Mouse (Mus musculus) heart, postnatal 10 days (tissue): ENCODE measurements around the gene Tm7sf3. TPM values are rescaled to one million over a fixed set of nuclear protein-coding genes. Genes with fewer than 3 reads are reported as not detected.

ENCODE experiments used
- DNase-seq, 2 experiments: peaks; one replicate each; pipeline ENCODE4 v3.0.0; 2021
- intact Hi-C: fragments of 180-260 bp; cut with DNase I; formaldehyde crosslinking; loops from one replicate; pipeline ENCODE4 v1.15.1; 2025
- total RNA-seq, 2 experiments: library from RNA; stranded (reverse); gene quantifications; 2 replicates each; pipeline ENCODE4 v1.2.3; 2021

Gene Tm7sf3
- total RNA-seq, 2 experiments from 2014 or later = 23.4 to 27.1 TPM

DNA sequence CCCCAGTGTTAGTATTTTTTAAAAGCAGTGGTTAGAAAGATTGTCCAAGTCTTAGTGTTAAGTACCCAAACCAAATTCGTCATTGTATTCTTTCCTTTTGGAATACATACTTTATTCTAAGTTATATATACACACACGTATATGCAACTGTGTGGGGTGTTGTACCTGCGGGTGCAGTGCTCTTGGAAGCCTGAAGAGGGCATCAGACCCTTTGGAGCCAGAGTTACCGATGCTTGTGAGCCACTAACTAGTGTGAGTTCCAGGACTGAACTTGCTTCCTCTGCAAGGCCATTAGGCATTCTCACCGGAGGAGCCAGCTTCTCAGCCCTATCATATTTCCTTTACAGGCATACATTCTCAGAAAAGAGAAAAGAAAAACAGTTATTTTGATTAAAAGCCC, 20.1 kb upstream of the Tm7sf3 start:
- DNase-seq = peak; percentile 60 to 75
- intact Hi-C loops = loop anchor here (5.0 kb wide), 1 partner anchor 65 kb away; no protein-coding TSS in a partner anchor

DNA sequence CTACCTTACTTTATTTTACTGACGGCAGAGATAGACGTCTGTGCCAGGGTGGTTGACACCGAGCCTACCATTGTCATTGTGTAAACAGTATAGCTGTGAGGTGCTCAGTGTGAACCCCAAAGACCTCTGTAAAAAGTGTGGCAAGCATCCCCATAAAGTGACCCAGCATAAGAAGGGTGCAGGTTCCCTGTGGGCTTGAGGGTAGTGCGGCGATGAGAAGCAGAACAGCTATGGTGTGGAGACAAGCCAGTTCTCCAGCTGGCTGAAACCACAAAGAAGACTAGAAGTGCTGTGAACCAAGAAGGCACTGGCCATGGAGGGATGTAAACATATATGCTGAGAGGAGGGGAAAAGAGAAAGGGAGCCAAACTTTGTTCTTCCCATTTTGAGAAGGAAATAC, 19.0 kb upstream of the Tm7sf3 start:
- DNase-seq = no peak
- intact Hi-C loops = loop anchor here (5.0 kb wide), 1 partner anchor 66 kb away; no protein-coding TSS in a partner anchor

DNA sequence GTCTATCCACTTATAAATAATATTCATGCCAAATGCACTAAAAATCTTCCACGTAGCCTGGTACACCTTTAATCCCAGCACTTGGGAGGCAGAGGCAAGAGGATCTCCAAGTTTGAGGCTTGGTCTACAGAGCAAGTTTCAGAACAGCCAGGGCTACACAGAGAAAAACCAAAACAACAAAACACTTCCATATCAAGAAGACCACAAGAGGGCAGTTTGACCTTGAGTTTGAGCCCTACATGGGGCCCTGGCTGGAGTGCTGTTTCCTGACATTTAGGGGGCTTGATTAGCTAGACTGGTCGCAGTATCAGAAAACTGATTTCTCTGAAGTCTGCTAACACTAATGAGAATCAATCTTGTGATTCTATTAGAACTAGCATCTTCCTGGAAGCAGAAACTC, 18.0 kb upstream of the Tm7sf3 start:
- peak; percentile 46 to 56 for DNase-seq
- intact Hi-C loops = loop anchor here (1.0 to 5.0 kb wide), 2 partner anchors 67 to 102 kb away; no protein-coding TSS in a partner anchor

DNA sequence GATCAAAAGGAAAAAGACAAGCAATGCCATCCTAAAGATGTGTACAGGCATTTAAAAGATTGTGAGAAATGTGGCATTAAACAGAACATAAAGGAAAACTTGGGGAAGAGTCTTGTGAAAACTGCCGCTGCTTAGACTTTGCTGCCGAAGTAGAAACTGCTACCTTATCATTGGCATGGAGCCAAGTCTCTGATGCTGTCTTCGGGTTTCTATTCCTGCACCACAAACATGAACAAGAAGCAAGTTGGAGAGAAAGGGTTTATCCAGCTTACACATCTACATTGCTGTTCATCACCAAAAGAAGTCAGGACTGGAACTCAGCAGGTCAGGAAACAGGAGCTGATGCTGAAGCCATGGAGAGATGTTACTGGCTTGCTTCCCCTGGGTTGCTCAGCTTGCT, 10.6 kb upstream of the Tm7sf3 start:
- intact Hi-C loops = no loop called here
- DNase-seq = no peak

DNA sequence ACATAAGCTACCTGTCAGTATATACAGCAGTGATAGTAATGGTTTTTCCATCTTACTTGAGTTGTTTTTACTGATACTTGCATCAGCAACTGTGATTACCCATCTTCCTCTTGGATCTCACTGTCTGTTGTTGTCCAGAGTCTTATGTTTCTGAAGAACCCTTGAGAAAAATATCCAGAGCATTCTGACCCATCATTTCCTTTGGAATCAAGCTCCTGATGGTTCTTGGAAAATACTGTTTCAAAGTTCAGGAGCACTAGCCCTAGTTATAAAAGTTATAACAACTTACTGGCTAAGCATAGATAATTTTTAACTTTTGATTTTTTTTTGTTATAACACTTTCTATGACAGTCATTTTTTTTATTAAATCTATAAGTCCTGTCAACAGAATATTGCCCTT, 8.8 kb upstream of the Tm7sf3 start:
- intact Hi-C loops = no loop called here

DNA sequence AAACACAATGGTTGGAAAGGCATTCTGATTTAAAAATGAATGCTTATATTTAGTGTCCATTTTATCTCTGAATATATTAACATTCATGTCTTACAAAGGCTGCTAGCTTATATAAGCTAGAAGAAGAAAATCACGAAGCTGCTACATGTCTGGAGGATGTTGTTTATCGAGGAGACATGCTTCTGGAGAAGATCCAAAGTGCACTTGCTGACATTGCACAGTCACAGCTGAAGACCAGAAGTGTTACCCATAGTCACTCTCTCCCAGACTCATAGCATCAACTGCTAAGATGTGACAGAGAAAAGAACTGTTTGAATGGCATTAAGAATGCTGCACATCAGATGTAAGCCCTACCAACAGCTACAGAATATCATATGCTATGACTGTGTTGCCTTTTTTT, 7.4 kb upstream of the Tm7sf3 start:
- intact Hi-C loops = no loop called here
- DNase-seq = no peak

More for the DNA sequence above, 8.8 kb upstream of the Tm7sf3 start:
- no peak for DNase-seq

DNA sequence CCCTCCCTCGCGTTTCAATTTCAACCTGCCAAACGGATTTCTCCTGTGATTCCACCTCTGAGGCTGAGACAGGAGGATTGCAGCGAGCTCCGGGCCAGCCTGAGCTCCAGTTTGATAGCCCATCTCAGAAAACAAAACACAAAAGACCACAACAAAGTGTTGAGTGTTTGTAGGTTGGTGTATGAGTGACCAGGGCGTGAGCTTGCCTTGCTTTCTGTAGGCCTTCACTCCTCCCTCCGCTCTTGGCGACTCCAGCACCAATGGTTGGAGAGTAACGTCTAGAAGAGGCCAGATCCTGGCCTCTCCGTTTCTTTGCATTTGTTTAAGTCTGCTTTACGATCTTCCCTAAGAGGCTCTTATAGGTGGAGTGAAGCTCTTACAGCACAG, 553 bp upstream of the Tm7sf3 start:
- peak; percentile 28 to 34 for DNase-seq
- intact Hi-C loops = loop anchor here (5.0 kb wide), 1 partner anchor 141 kb away; the partner anchor contains the start of gene Itpr2

DNA sequence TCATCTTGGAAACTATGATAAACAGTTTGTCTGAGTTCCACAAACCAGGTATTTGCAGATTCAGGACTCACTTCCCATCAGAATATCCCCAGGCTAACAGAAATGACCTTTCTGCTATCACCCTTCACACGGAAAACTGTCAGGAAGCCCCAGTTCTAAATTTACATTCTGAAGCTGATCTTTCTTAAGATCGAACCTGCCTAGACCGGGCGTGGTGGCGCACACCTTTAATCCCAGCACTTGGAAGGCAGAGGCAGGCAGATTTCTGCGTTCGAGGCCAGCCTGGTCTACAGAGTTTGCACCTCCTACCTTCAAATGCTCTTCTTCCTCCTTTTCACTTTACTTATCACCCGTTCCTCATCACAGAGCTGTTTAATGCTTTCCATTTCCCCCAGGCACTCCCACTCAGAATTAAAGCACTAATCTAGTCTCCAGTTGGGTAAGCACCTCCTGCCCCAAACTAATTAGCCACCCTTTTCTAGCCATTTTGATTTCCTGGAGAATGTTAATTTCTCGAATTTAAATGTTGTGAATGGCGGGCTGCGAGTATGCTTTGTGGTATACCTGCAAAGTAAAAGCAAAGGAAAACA, 908 bp downstream of the Tm7sf3 start:
- intact Hi-C loops = loop anchor here (5.0 kb wide), 1 partner anchor 139 kb away; the partner anchor contains the start of gene Itpr2
- peak in 1 of 2 experiments; percentile 12 for DNase-seq

DNA sequence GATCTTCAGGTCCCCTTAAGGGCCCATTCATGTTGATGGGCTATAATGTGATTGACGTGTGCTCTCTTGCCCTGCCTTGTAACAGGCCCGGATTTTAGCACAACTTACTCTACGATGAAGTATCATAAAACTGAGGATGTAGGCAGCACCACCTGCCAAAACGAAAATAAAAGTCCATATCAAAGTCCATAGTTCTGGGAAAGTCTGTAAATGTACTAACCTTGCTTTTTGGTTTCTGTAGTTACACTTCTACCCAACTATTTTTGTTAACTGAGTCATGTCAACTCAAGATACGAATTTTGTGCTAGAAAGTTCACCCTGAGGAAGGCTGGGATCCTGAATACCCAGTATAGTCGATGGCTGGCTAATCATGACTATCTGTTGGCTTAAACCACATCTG, 1.6 kb downstream of the Tm7sf3 start:
- intact Hi-C loops = loop anchor here (5.0 kb wide), 1 partner anchor 139 kb away; the partner anchor contains the start of gene Itpr2
- no peak for DNase-seq

DNA sequence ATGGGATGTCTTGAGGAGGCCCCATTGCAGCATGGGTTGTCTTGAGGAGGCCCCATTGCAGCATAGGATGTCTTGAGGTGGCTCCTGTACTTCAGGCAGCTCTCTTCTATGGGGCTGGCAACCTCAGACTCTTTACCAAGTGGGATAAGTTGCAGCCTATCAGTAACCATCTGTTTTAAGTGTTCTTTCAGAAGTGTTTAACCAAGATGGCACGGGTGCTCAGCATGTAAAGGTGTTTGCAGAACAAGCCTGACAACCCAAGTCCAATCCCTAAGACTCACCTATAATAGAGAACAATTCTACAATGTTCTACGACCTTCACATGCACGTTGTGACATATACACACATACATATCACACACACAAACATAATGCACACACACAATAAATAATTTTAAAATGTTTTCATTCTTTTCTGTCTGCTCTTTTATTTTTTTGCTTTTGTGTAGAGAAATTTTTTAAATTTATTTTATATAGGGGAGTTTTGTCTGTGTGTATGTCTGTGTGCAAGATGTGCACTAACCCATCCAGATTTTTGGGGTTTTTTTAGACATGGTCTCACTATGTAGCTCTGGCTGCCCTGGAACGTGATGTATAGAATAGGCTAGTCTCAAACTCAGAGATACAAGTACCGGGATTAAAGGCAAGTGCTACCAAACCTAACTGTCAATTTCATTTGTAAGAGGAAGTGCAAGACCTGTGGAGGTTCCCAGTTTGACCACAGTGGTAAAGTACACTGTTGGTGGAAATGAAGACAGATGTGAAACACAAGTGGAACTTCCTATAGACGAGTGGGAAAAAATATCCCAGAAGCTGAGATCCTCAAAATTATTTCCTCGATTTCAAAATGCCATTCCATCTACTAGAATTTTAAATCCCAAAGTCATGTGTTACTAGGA, 2.3 kb downstream of the Tm7sf3 start:
- no peak for DNase-seq
- intact Hi-C loops = loop anchor here (5.0 kb wide), 1 partner anchor 138 kb away; the partner anchor contains the start of gene Itpr2

DNA sequence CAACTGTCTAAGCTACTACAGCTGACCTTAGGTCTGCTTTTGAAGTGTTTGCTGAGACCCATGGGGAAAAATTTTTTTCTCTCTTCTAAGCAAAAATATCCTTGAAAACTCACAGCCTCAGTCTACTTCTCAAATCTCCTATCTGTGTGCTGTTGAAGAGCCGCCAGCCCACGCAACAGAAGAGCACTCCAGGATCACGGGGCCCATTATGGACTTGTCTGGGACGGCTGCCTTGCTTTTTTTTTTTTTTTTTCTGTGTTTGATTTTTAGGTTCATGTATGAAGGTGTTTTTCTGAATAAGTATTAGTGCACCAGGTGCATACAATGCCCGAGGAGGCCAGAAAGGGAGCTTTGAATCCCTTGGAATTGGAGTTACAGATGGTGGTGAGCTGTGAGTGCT, 6.1 kb downstream of the Tm7sf3 start:
- intact Hi-C loops = no loop called here
- no peak for DNase-seq

DNA sequence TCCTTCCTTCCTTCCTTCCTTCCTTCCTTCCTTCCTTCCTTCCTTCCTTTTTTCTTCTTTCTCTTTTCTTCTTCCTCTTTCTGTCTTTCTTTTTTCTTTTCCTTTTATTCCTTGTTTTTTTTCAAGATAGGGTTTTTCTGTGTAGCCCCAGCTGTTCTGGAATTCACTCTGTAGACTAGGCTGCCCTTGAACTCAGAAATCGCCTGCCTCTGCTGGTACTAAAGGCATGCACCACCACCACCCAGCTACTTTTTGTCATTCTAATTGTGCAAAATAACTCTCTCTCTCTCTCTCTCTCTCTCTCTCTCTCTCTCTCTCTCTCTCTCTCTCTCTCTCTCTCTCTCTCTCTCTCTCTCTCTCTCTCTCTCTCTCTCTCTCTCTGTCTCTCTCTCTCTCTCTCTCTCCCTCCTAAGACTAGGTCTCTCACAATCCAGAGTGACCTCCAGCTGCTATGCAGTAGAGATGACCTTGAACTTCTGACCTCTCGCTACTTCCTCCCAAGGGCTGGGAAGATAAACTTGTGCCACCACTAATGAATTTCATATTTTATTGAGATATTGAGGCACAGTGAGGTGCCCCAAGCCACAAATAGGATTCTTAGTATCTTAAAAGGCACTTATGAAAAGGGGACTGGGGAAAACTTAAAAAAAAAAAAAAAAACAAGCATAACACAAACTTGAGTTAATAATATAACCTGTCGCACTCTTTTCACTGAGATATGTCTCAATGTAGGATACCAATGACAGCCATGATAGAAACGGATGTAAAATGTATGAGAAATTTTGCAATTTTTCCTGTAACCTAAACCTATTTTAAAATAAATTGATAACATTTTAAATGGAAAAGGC, 7.6 kb downstream of the Tm7sf3 start:
- DNase-seq = no peak
- intact Hi-C loops = no loop called here

DNA sequence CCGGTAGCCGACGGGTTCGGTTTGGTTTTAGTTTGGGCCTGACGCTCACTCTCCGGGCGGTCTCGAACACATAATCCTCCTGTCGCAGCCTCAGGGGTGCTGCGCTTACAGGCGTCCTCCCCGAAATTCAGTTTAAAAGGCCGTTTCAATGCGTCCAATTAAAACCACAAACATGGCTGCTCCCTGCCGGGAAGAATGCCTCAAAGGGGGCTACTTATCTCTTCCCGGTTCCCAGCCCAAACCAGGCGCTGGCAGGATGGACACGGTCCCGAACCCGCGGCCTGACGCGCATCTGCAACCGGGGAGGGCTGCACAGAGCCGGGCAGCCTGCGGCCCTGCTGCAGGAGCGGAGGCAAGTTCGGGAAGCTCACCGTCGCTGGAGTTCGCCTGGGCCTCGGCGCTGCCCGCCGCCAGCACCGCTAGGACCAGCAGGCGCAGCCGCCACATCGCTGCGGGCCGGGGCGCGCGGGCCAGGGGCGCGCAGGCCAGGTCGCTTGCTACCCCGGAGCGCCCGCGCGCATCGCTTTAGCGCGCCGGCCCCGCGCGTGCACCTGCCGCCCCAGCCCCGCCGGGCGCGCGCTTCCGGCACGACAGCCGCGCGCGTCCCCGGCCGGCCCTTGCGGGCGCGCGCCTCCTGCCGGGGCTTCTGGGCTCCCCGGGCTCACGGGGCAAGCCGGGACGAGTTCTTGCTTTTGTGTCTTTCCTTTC, 8.5 kb downstream of the Tm7sf3 start:
- intact Hi-C loops = no loop called here
- peak; percentile 83 to 87 for DNase-seq

DNA sequence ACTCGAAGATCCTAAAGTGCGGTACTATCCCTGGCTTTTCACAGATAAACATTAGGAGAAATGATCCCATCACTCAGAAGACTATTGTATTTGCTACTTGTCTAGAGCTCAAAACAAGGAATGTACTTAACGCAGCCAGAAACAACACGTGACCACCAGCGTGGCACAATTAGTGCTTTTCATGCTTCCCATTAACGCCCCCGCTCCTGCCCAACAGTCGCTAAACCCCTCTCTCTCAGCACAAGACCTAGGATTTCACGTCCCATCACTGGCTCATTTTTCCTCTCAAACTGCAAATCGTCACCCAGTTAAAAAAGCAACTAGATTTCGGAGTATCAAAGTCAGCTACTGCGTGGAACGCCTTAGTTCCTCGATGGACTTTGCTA, 9.0 kb downstream of the Tm7sf3 start:
- intact Hi-C loops = loop anchor here (2.0 kb wide), 1 partner anchor 55 kb away; no protein-coding TSS in a partner anchor
- peak; percentile 52 to 54 for DNase-seq

DNA sequence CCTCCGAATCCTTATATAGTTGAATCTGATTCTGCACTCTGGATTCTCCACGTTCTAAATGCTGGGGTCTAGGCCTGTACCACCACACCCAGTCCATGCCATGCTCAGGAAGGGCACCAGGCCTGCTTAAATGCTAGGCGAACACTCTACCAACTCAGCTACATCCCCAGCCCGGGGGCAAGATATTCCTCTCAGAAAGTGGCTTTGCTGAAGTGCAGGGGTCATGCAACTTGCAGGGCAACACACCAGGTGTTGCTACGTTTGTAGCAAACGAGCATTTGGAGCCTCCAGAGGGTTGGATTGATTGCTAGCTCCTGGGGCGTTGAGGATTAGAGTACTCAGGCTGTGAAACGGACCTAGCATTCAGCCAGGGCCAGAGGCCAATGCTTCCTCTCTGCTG, 9.5 kb downstream of the Tm7sf3 start:
- DNase-seq = peak in 1 of 2 experiments; percentile 23
- intact Hi-C loops = loop anchor here (2.0 kb wide), 1 partner anchor 54 kb away; no protein-coding TSS in a partner anchor

DNA sequence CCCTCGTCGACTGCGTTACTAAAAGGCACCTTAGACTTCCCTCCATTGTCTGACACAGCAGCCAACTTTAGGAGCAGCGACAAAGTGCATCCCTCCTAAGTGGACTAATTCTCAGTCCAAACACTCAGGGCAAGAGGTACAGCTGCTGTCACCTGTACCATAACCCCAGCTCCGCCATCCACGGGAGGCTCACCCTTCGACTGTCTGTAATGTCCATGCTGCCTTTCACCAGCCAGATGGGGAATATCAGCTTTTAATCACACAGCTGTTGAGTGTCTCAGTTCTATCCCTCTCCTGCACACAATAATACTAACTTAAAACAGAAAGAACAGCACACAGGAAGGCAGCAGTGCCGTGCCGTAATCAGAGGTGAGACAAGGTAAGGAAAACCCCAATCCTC, 10.2 kb downstream of the Tm7sf3 start:
- no peak for DNase-seq
- intact Hi-C loops = loop anchor here (2.0 kb wide), 1 partner anchor 54 kb away; no protein-coding TSS in a partner anchor

DNA sequence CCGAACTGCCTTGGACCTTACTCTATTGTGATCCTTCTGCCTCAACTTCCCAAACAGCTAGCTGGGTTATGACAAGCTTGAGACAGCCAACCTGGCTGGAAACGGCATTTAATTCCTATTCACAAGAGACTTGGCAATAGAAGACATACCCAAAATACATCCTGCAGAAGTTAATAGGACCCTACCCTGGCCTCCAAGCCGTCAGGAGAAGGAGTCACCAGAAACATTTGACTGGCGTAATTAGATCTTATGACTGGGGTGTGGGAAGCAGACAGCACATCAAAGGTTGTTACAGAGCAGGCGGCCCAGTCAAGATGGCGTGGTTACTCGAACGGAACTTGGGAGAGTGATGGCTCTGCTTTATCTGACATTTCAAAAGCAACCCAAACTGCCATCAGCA, 10.8 kb downstream of the Tm7sf3 start:
- no peak for DNase-seq
- intact Hi-C loops = loop anchor here (2.0 kb wide), 1 partner anchor 53 kb away; no protein-coding TSS in a partner anchor

DNA sequence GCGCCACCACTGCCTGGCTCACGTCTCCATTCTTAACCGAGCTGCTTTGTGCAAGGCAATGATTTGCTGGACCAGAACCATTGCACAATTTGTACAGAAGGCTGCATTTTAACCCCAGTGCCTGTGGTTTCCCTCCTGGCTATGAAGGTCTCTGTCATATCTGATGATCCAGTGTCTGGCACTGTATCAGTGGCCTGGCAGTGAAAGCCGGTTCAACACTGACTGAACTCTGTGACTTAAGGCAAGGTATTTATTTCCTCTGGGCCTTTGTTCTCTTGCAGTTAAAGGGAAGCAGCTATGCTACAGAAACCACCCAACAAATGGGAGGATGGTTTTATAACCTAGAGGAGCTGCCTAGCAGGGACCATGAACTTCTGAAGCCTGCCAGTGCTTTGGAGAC, 11.7 kb downstream of the Tm7sf3 start:
- intact Hi-C loops = no loop called here
- DNase-seq = no peak

DNA sequence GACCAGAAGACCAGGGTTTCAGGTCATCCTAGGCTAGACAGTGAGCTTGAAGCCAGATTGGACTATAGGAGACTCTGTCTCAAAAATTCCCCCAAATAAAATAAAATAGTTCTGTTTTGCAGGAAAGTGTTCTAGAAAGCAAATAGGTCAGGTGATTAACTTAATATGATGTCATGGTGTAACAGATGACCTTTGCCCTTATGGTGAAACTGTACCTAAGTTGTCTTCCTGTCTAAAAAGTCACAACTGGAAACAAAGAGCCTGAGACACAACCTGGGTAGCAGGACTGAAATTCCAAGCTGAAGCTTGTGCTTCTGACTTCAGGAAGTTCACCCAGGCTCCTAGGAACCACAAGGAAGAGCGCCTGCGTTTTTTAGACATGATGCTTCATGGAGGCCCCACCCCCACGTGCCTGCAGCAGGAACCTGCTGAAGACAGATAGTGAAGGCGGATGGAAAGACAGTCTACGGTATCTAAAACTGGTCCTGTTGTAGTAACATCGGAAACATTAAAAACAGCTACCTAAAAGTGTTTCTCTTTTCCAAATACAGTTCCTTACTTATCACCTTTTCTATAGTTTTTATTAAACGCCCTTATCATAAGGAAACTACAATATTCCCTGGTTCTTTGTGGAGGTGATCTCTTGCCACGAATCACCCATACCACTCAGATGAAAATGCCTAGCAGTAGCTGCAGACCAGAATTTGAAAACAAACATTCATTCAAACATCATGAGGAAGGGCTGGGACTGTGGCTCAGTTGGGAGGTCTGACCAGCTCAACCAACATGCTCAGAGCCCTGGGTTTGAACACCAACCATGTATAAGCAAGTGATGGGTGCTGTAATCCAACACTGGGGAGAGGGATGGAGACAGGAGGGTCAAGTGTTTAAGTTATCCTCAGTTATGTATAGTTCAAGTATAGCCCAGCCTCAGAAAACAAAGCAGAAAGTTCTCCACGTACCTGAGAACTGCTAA, 12.6 kb downstream of the Tm7sf3 start:
- intact Hi-C loops = no loop called here
- DNase-seq = no peak
